Mouse (Mus musculus) lung, embryonic 14.5 days (tissue): ENCODE data around the gene Fryl. TPM values are rescaled to one million over a fixed set of nuclear protein-coding genes. Genes with fewer than 3 reads are reported as not detected.
A peak's percentile ranks its signal among the peaks of the same experiment; 100 is the strongest.

Experiments
- ATAC-seq: fragments of 200-750 bp; cut with Nextera tagmentation; 2 replicates; pipeline ENCODE4 v1.8.0; 2017; ENCODE audit warnings: mild to moderate bottlenecking, moderate TSS enrichment, moderate library complexity; ENCODE audit not compliant: insufficient read depth
- DNase-seq: peaks from one replicate; pipeline ENCODE4 v3.0.0-alpha.2; 2015
- H3K27ac ChIP-seq: fragments of 300-500 bp; sonication (generic); 2 replicates; pipeline ENCODE4 v1.5.1; 2014; ENCODE audit warnings: low read depth, mild to moderate bottlenecking, moderate library complexity
- H3K27me3 ChIP-seq: fragments of 300-500 bp; sonication (generic); 2 replicates; pipeline ENCODE4 v1.6.1; 2014; ENCODE audit warnings: low read length, control low read depth; ENCODE audit not compliant: insufficient read depth
- H3K36me3 ChIP-seq: fragments of 300-500 bp; sonication (generic); 2 replicates; pipeline ENCODE4 v1.6.1; 2014; ENCODE audit warnings: control low read depth; ENCODE audit not compliant: insufficient read depth
- H3K4me1 ChIP-seq: fragments of 300-500 bp; sonication (generic); 2 replicates; pipeline ENCODE4 v1.6.1; 2014; ENCODE audit warnings: antibody characterized with exemption, control low read depth; ENCODE audit not compliant: insufficient read depth
- H3K4me2 ChIP-seq: fragments of 300-500 bp; sonication (generic); 2 replicates; pipeline ENCODE4 v1.6.1; 2014; ENCODE audit warnings: mild to moderate bottlenecking
- H3K4me3 ChIP-seq: fragments of 300-500 bp; sonication (generic); 2 replicates; pipeline ENCODE4 v1.5.1; 2014; ENCODE audit warnings: low read depth, low read length
- H3K9ac ChIP-seq: fragments of 300-500 bp; sonication (generic); 2 replicates; pipeline ENCODE4 v1.6.1; 2014
- H3K9me3 ChIP-seq: fragments of 300-500 bp; sonication (generic); 2 replicates; pipeline ENCODE4 v1.6.1; 2016; ENCODE audit warnings: low read depth, low read length, control low read depth
- CTCF ChIP-seq: IDR thresholded peaks from 2 replicates; pipeline ENCODE4 v1.5.1; 2016; ENCODE audit warnings: antibody characterized with exemption, low read depth
- WGBS: fragments of 180-500 bp; shearing (Covaris S2); extraction: QIAGEN DNeasy Blood & Tissue Kit; methylation state at CpG from one replicate; pipeline ENCODE4 v1.1.7; 2014; 5-methylcytosine and 5-hydroxymethylcytosine counted together
- polyA plus RNA-seq: library from polyadenylated mRNA; unstranded; fragments of >200 nt; fragmentation: Nextera tagmentation; extraction: Ambion mirVana; gene quantifications from 2 replicates; pipeline ENCODE4 v1.2.1, GENCODE M21; 2014

Gene Fryl
- polyA plus RNA-seq, 1 experiment from 2014 or later, result 22.6 TPM

GRCm38 (mm10) chr5:73132998-73133832 is 123.2 kb downstream of the Fryl start:
- H3K4me2 ChIP-seq, result no peak overlapping the region
- no peak for DNase-seq
- TF ChIP-seq CTCF, result no peak
- H3K4me3 ChIP-seq, result no peak overlapping the region
- no peak overlapping the region for H3K9ac ChIP-seq
- 83% methylated on average over 29 of the region's 29 CpGs for WGBS
- no peak for ATAC-seq
- no peaks in the 10 kb centered on the region for H3K27me3 ChIP-seq
- no peak overlapping the region for H3K27ac ChIP-seq
- H3K9me3 ChIP-seq, result no peaks in the 10 kb centered on the region
- 0 out of 2 replicates have a peak, but pooled peaks cover 3% of the 10 kb centered on the region for H3K36me3 ChIP-seq
- no peaks in the 10 kb centered on the region for H3K4me1 ChIP-seq

GRCm38 (mm10) chr5:73130984-73131383 is 125.4 kb downstream of the Fryl start:
- no peak overlapping the region for H3K9ac ChIP-seq
- H3K4me2 ChIP-seq, result no peak overlapping the region
- H3K27ac ChIP-seq, result no peak overlapping the region
- H3K4me3 ChIP-seq, result no peak overlapping the region
- ATAC-seq (no peak), DNase-seq (no peak)
- no peaks in the 10 kb centered on the region for H3K9me3 ChIP-seq
- TF ChIP-seq CTCF, result no peak
- WGBS, result 79% methylated on average over 6 of the region's 6 CpGs
- 0 out of 2 replicates have a peak, but pooled peaks cover 3% of the 10 kb centered on the region for H3K36me3 ChIP-seq
- H3K4me1 ChIP-seq, result no peaks in the 10 kb centered on the region
- H3K27me3 ChIP-seq, result no peaks in the 10 kb centered on the region

- Histone ChIP-seq H3K4me2 (no peak overlapping the region), H3K9ac (no peak overlapping the region), H3K4me3 (no peak overlapping the region), H3K27me3 (no peaks in the 10 kb centered on the region), H3K36me3 (0 out of 2 replicates have a peak, but pooled peaks cover 3% of the 10 kb centered on the region), H3K4me1 (no peaks in the 10 kb centered on the region), H3K9me3 (no peaks in the 10 kb centered on the region), H3K27ac (no peak overlapping the region)
- no peak for TF ChIP-seq CTCF
- WGBS, result 69% methylated on average over 5 of the region's 5 CpGs
- DNase-seq, result peak; percentile 67
- peak; percentile 54; the same call in 1 of the 2 replicates for ATAC-seq
These were observed 126.5 kb downstream of the Fryl start for GRCm38 (mm10) chr5:73129871-73130270.

- DNase-seq, result no peak
- Histone ChIP-seq H3K36me3 (peaks cover 8% of the 10 kb centered on the region; the same call in 1 of the 2 replicates), H3K4me1 (no peaks in the 10 kb centered on the region), H3K27ac (no peak overlapping the region), H3K4me2 (no peak overlapping the region), H3K4me3 (no peak overlapping the region), H3K27me3 (no peaks in the 10 kb centered on the region), H3K9me3 (no peaks in the 10 kb centered on the region), H3K9ac (no peak overlapping the region)
- no peak for TF ChIP-seq CTCF
- WGBS, result 82% methylated on average over 13 of the region's 13 CpGs
- ATAC-seq, result no peak
These were observed 136.3 kb downstream of the Fryl start for GRCm38 (mm10) chr5:73119969-73120725.

- H3K27me3 ChIP-seq, result no peaks in the 10 kb centered on the region
- ATAC-seq (no peak), DNase-seq (no peak)
- H3K36me3 ChIP-seq, result peaks cover 11% of the 10 kb centered on the region; the same call in 1 of the 2 replicates
- no peak overlapping the region for H3K27ac ChIP-seq
- WGBS, result 83% methylated on average over 5 of the region's 5 CpGs
- no peak for TF ChIP-seq CTCF
- no peak overlapping the region for H3K4me2 ChIP-seq
- H3K9ac ChIP-seq, result no peak overlapping the region
- no peaks in the 10 kb centered on the region for H3K9me3 ChIP-seq
- no peak overlapping the region for H3K4me3 ChIP-seq
- H3K4me1 ChIP-seq, result no peaks in the 10 kb centered on the region
These were observed 136.9 kb downstream of the Fryl start for GRCm38 (mm10) chr5:73119524-73119923.

- ATAC-seq, result no peak
- H3K9me3 ChIP-seq, result no peaks in the 10 kb centered on the region
- no peak for DNase-seq
- TF ChIP-seq CTCF, result no peak
- H3K4me3 ChIP-seq, result no peak overlapping the region
- H3K4me2 ChIP-seq, result no peak overlapping the region
- H3K4me1 ChIP-seq, result no peaks in the 10 kb centered on the region
- no peaks in the 10 kb centered on the region for H3K27me3 ChIP-seq
- H3K9ac ChIP-seq, result no peak overlapping the region
- no peak overlapping the region for H3K27ac ChIP-seq
- WGBS, result 90% methylated on average over 14 of the region's 14 CpGs
- peaks cover 11% of the 10 kb centered on the region; the same call in 1 of the 2 replicates for H3K36me3 ChIP-seq
These were observed 137.6 kb downstream of the Fryl start for GRCm38 (mm10) chr5:73118786-73119185.

- H3K36me3 ChIP-seq, result peaks cover 23% of the 10 kb centered on the region
- no peaks in the 10 kb centered on the region for H3K4me1 ChIP-seq
- ATAC-seq (no peak), DNase-seq (peak; percentile 35)
- no peak overlapping the region for H3K9ac ChIP-seq
- WGBS, result 87% methylated on average over 4 of the region's 4 CpGs
- peak; percentile 68 for TF ChIP-seq CTCF
- H3K4me2 ChIP-seq, result no peak overlapping the region
- H3K4me3 ChIP-seq, result no peak overlapping the region
- no peaks in the 10 kb centered on the region for H3K27me3 ChIP-seq
- H3K9me3 ChIP-seq, result no peaks in the 10 kb centered on the region
- H3K27ac ChIP-seq, result no peak overlapping the region
These were observed 141.5 kb downstream of the Fryl start for GRCm38 (mm10) chr5:73114878-73115277.
